Mouse (Mus musculus): Measurements from ENCODE around the gene Sppl3.

DNA sequence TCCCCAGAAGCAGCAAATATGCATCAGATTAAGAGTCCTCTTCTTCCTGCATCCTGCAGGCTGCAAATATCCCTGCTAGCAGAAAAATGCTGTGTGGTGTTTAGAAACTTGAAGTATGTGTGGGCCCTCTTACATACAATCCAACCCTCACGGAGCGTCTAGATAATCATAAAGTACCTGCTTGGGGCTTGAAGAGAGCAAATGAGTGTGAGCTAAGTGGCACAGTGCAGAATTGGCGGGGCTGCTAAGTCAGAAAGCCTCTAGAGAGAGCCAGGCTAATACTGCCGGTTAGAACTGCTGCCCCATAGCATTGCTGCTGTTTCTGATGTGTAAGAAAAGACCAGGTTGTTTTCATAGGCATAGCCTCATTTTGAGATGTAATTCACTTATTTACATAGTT, 18.0 kb downstream of the Sppl3 start:
- TF ChIP-seq ZC3H11A (IDR thresholded peaks at IDR 0.05; ENCODE audit: borderline replicate concordance, low read depth, low read length) (no peak), MAFK (IDR thresholded peaks at IDR 0.05; ENCODE audit: insufficient read depth, low read depth, low read length) (no peak), CHD2 (IDR thresholded peaks at IDR 0.05; ENCODE audit: low read depth, low read length) (no peak)
